Mouse (Mus musculus) midbrain, embryonic 15.5 days (tissue): ENCODE results near the gene 1700030K09Rik. TPM values are rescaled to one million over a fixed set of nuclear protein-coding genes. Genes with fewer than 3 reads are reported as not detected.

ENCODE experiments used
- ATAC-seq: fragments of 200-750 bp; cut with Nextera tagmentation; replicated peaks from 2 replicates; pipeline ENCODE4 v1.8.0; 2017; ENCODE audit warnings: moderate TSS enrichment
- H3K27ac ChIP-seq: fragments of 300-500 bp; sonication (generic); 2 replicates; pipeline ENCODE4 v1.5.1; 2015; ENCODE audit warnings: mild to moderate bottlenecking, inconsistent platforms
- H3K27me3 ChIP-seq: fragments of 300-500 bp; sonication (generic); replicated peaks from 2 replicates; pipeline ENCODE4 v1.6.1; 2015; ENCODE audit warnings: inconsistent platforms
- H3K36me3 ChIP-seq: fragments of 300-500 bp; sonication (generic); replicated peaks from 2 replicates; pipeline ENCODE4 v1.6.1; 2015; ENCODE audit warnings: inconsistent platforms
- H3K4me1 ChIP-seq: fragments of 300-500 bp; sonication (generic); 2 replicates; pipeline ENCODE4 v1.6.1; 2015; ENCODE audit warnings: inconsistent platforms
- H3K4me2 ChIP-seq: fragments of 300-500 bp; sonication (generic); 2 replicates; pipeline ENCODE4 v1.6.1; 2015; ENCODE audit warnings: inconsistent platforms, mild to moderate bottlenecking, moderate library complexity
- H3K4me3 ChIP-seq: fragments of 300-500 bp; sonication (generic); 2 replicates; pipeline ENCODE4 v1.5.1; 2015; ENCODE audit warnings: mild to moderate bottlenecking, inconsistent platforms
- H3K9ac ChIP-seq: fragments of 300-500 bp; sonication (generic); 2 replicates; pipeline ENCODE4 v1.6.1; 2015; ENCODE audit warnings: mild to moderate bottlenecking, inconsistent platforms
- H3K9me3 ChIP-seq: fragments of 300-500 bp; sonication (generic); 2 replicates; pipeline ENCODE4 v1.6.1; 2016; ENCODE audit warnings: inconsistent platforms
- WGBS: fragments of 180-500 bp; shearing (Covaris S2); methylation state at CpG from one replicate; pipeline ENCODE4 v1.1.7; 2015; ENCODE audit warnings: mixed read lengths; 5-methylcytosine and 5-hydroxymethylcytosine counted together
- microRNA-seq: library from miRNA; unstranded; fragments of <30 nt; microRNA quantifications from one replicate; pipeline ENCODE4, GENCODE M21; 2016
- polyA plus RNA-seq: library from polyadenylated mRNA; unstranded; fragments of >200 nt; fragmentation: Nextera tagmentation; extraction: Ambion mirVana; gene quantifications from 2 replicates; pipeline ENCODE4 v1.2.1, GENCODE M21; 2015

The 1700030K09Rik gene
- polyA plus RNA-seq, 1 experiment from 2014 or later, result 20.4 TPM

DNA sequence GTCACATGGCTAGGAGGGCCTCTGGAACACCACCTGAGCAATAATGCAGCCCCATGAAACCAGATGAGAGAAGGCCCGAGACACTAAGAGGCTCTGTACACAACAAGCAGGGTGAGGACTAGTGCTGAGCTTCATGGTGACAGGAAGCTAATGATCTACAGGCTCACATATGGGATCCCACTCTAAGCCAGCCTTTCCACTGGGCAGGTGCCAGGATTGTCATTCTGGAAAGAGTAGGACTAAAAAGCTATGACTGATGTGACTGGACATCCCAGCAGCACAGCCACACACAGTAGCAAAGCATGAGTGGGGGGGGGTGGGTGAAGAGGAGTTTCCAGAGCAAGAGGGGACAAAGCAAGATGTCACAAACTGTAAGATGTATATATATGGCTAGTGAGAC is 54.2 kb downstream of the 1700030K09Rik start:
- Histone ChIP-seq H3K4me1 (peaks cover 15% of the 10 kb centered on the region), H3K9me3 (no peaks in the 10 kb centered on the region), H3K27me3 (no peaks in the 10 kb centered on the region), H3K27ac (no peak overlapping the region), H3K9ac (no peak overlapping the region), H3K36me3 (peaks cover 3% of the 10 kb centered on the region; the same call in 1 of the 2 replicates), H3K4me3 (no peak overlapping the region), H3K4me2 (no peak overlapping the region)
- ATAC-seq, result no peak
- 88% methylated on average over 1 of the region's 1 CpGs for WGBS

DNA sequence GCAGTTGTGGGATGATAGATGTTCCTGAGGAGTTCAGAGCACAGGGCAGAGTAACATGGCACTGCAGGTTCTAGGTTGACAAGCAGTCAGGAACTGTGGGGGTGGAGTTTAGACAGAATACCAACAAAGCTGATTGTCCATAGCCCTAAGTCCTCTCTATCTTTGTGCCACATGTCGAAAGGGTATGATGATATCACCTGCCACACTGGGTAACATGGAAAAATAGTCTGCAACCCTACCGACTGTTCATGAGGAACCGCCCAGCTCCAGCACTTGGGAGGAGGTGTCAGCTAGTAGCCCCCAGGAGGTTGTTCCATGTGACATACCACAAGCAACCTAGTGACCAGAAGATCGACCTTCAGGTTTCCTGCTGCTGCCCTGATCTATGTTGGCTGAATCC is 54.8 kb downstream of the 1700030K09Rik start:
- no peak for ATAC-seq
- 89% methylated on average over 4 of the region's 4 CpGs for WGBS

DNA sequence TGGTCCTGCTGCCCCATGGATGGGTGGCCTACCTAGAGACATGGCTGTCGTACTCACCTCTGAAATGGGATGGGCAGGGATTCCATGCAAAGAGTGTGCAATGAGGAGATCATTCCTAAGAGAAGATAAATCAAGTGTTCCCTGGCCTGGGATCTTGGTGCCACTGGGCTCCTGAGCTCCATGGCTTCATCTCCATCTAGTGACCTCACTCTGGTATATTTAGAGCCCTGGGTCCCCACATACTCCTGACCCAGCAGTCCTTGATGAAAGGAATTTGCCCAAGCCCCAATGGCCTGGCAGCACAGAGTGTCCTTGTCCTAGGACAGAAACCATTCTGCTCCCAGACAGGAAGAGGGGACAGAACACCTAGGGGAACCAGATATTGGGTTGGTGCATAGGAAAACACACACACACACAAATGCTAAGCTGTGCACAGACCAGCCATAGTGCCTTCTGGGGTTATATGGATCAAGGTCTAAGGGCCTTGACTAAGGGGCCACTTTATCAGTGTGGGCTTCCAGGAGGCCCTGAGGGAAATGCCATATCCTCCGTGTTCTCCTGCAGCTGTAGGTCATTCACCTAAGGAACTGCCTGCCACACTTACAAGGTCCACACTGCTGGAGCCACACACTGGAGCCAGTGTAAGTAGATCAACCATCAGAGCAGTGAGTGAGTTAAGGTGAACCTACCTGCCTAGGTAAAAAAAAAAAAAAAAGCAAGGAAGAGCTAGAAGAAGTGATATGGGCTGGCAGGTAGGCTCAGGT is 56.0 kb downstream of the 1700030K09Rik start:
- no peak for ATAC-seq
- WGBS, result 94% methylated on average over 2 of the region's 2 CpGs
- Histone ChIP-seq H3K9ac (no peak overlapping the region), H3K4me2 (no peak overlapping the region), H3K4me3 (no peak overlapping the region), H3K27me3 (no peaks in the 10 kb centered on the region), H3K36me3 (peaks cover 3% of the 10 kb centered on the region; the same call in 1 of the 2 replicates), H3K9me3 (no peaks in the 10 kb centered on the region), H3K4me1 (peaks cover under 1% of the 10 kb centered on the region; the same call in 1 of the 2 replicates), H3K27ac (no peak overlapping the region)

More for the DNA sequence above, 54.8 kb downstream of the 1700030K09Rik start:
- Histone ChIP-seq H3K4me1 (peaks cover 12% of the 10 kb centered on the region), H3K36me3 (peaks cover 3% of the 10 kb centered on the region; the same call in 1 of the 2 replicates), H3K4me3 (no peak overlapping the region), H3K27me3 (no peaks in the 10 kb centered on the region), H3K27ac (no peak overlapping the region), H3K9me3 (no peaks in the 10 kb centered on the region), H3K9ac (no peak overlapping the region), H3K4me2 (no peak overlapping the region)

DNA sequence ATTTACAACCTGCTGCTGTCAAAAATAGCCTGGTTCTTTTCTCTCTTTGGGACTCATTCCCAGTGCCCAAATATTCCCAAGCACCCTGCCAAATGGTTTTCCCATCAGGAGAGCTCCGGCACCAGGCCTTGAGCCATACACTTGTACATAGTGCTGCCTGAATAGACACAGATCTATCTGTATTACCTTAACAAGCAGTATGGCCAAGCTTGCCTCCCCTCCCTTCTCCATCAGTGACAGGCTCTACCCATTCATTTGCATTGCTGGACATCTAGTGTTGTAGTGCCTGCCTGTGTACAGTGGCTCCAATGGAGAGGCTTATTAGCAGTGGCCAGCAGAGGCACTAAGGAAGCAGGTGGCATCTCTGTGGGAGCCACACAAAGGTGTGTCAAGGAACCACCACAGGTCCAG is 56.8 kb downstream of the 1700030K09Rik start:
- Histone ChIP-seq H3K27me3 (no peaks in the 10 kb centered on the region), H3K4me3 (no peak overlapping the region), H3K4me2 (no peak overlapping the region), H3K9me3 (no peaks in the 10 kb centered on the region), H3K36me3 (peaks cover 2% of the 10 kb centered on the region; the same call in 1 of the 2 replicates), H3K27ac (no peak overlapping the region), H3K9ac (no peak overlapping the region), H3K4me1 (no peaks in the 10 kb centered on the region)
- 93% methylated on average over 1 of the region's 1 CpGs for WGBS
- no peak for ATAC-seq

DNA sequence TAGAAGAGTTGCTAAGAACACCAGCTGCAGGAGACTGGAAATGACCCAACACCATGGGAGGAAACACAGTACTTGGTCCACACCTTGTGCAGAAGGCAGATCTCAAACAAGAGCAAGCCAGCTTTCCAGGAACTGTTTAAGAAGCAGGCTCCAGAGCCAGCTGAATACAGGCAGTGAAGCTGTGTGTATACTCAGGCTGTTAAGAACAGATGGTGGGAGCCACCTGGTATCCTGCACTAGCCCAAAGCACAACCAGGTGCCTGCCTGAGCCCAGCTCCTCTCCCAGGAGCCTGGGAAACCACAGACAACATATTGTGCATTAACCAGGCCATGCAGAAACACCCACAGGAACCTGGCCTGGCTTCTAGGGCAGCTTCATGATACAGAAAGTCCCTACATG is 60.5 kb downstream of the 1700030K09Rik start:
- no peaks in the 10 kb centered on the region for H3K4me1 ChIP-seq
- ATAC-seq, result no peak
- no peaks in the 10 kb centered on the region for H3K9me3 ChIP-seq
- H3K4me3 ChIP-seq, result no peak overlapping the region
- H3K9ac ChIP-seq, result no peak overlapping the region
- no peaks in the 10 kb centered on the region for H3K27me3 ChIP-seq
- H3K4me2 ChIP-seq, result no peak overlapping the region
- no peak overlapping the region for H3K27ac ChIP-seq
- H3K36me3 ChIP-seq, result no peaks in the 10 kb centered on the region

DNA sequence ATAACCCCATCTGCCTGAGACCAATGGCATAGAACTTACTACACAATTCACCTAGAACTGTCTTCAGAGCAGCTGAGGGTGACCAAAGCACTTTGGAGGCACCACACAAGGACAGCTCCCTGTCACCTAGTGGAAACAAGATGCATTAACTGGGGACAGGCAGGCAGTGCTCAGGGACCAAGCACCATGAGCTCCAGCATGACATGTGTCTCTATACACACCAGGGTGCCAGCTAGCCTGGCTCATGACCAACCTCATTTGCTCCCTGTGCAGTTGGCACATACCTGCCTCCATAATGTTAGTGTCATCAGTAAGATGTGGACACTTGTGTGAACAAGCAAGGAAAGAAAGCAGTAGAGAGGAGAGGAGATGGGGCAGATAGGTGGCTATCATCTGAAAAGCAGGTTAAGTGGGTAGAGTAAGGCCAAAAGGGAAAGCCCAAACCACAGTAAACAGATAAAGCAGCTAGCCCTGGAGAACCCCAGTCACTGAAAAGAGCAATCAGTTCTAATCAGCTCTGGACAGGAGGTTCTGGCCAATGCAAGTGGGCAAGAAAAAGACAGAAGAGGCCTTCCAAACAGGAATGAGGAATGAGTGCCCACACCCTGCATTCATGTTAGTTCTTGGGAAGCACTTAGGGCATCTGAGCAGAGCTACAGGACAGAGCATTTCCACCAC is 61.1 kb downstream of the 1700030K09Rik start:
- H3K4me3 ChIP-seq, result no peak overlapping the region
- no peaks in the 10 kb centered on the region for H3K27me3 ChIP-seq
- no peak overlapping the region for H3K9ac ChIP-seq
- H3K36me3 ChIP-seq, result no peaks in the 10 kb centered on the region
- H3K4me2 ChIP-seq, result no peak overlapping the region
- no peaks in the 10 kb centered on the region for H3K9me3 ChIP-seq
- no peaks in the 10 kb centered on the region for H3K4me1 ChIP-seq
- ATAC-seq, result no peak
- H3K27ac ChIP-seq, result no peak overlapping the region

DNA sequence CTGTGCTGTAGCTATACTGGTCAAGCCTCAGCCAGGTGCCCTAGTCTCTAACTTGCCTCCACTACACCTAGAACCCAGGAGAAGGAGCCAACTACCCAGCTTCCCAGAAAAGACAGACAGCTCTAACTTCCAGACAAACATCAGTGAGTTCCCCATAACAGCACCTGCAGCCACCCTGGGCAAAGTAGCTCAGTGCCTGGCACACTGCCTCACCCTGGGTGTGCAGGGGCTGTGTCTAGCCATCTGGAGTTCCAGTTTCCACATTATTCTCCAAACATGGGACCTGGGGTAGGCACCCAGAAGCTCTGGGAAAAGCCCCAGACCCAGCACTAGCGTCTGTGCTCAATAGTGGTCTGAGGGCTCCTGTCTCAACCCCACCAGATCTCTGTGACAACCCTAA is 63.8 kb downstream of the 1700030K09Rik start:
- WGBS, result 80% methylated on average over 1 of the region's 1 CpGs
- no peak overlapping the region for H3K4me3 ChIP-seq
- H3K9me3 ChIP-seq, result no peaks in the 10 kb centered on the region
- no peaks in the 10 kb centered on the region for H3K4me1 ChIP-seq
- no peak overlapping the region for H3K9ac ChIP-seq
- no peak overlapping the region for H3K27ac ChIP-seq
- no peaks in the 10 kb centered on the region for H3K27me3 ChIP-seq
- no peak overlapping the region for H3K4me2 ChIP-seq
- ATAC-seq, result no peak
- no peaks in the 10 kb centered on the region for H3K36me3 ChIP-seq

Small RNA genes within 50 kb of the gene (microRNA-seq; reads per million reads assigned to microRNA genes)
- gene Mir7068, result 1.3 reads per million

Other genes with a start within 250 kb of the 1700030K09Rik start
- not detected in 2 replicates for gene Cib3, start 231.0 kb upstream of the 1700030K09Rik start, polyA plus RNA-seq
- gene Gm11034, start 230.2 kb upstream of the 1700030K09Rik start, polyA plus RNA-seq, result not detected in 2 replicates
- gene Fam32a, start 224.2 kb upstream of the 1700030K09Rik start, polyA plus RNA-seq, result 112 and 115 TPM in 2 replicates
- gene Ap1m1, start 203.9 kb upstream of the 1700030K09Rik start, polyA plus RNA-seq, result 296 and 302 TPM in 2 replicates
- gene Gm10282, start 138.6 kb upstream of the 1700030K09Rik start, polyA plus RNA-seq, result 9.0 and 11.9 TPM in 2 replicates
- 4.7 and 5.4 TPM in 2 replicates for gene Klf2, start 124.8 kb upstream of the 1700030K09Rik start, polyA plus RNA-seq
- 63.6 and 63.7 TPM in 2 replicates for gene Eps15l1, start 22.4 kb upstream of the 1700030K09Rik start, polyA plus RNA-seq
- 1.0 and 1.3 TPM in 2 replicates for gene Calr3, start within 50 bp of the 1700030K09Rik start, polyA plus RNA-seq
- 53.0 and 59.1 TPM in 2 replicates for gene Cherp, start 31.3 kb downstream of the 1700030K09Rik start, polyA plus RNA-seq
- 16.5 and 17.6 TPM in 2 replicates for gene Slc35e1, start 48.7 kb downstream of the 1700030K09Rik start, polyA plus RNA-seq
- 19.1 and 20.3 TPM in 2 replicates for gene Med26, start 104.4 kb downstream of the 1700030K09Rik start, polyA plus RNA-seq
- gene Smim7, start 127.2 kb downstream of the 1700030K09Rik start, polyA plus RNA-seq, result 120 and 129 TPM in 2 replicates
- 24.5 and 27.0 TPM in 2 replicates for gene Tmem38a, start 128.2 kb downstream of the 1700030K09Rik start, polyA plus RNA-seq
- 1.7 TPM in 2 replicates for gene Nwd1, start 202.8 kb downstream of the 1700030K09Rik start, polyA plus RNA-seq